Mouse (Mus musculus): ENCODE results near the gene Zswim2. TPM values are rescaled to one million over a fixed set of nuclear protein-coding genes. Genes with fewer than 3 reads are reported as not detected.
"Not testable (repeated sequence)": the region's sequence is repeated elsewhere in the genome, so short reads cannot be mapped to it uniquely, and the experiment has no call there.

The Zswim2 gene
- not detected in 2 replicates for polyA plus RNA-seq (2016; fragmentation: Nextera tagmentation; extraction: Ambion mirVana)

DNA sequence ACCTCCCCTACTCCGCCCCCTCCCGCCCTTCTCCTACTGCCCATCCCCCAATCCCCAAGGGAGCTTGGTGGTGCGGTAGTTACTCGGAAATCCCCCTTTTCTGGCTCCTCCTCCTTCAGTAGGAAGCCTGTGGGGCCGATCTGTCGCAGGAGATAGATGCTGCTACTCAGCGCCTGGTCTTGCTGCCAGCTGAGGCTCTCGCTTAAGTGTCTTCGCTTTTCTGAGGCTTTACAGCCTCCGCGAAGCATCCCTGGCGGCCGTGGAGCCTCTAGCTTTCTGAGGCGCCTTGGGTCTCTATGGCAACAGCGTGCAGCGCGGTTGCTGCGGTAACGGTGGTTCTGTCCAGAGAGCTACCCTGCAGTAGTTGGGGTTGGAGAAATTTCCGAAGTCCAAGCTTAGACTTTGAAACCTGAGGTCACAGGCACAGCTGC is at the start of gene Zswim2:
Gene Zswim2 (minus strand): TSS at position 298 of the 431 bp plus-strand sequence.
- ATAC-seq (ENCODE audit: insufficient number of reproducible peaks, insufficient read depth, low FRiP score, low TSS enrichment, low read depth), result peak; percentile 86
- H3K9ac ChIP-seq (replicated peaks), result 0 out of 2 replicates have a peak within 1 kb of the TSS, but pooled peaks have one; percentile 27
- H3K4me2 ChIP-seq, result peak within 1 kb of the TSS; percentile 66
- peaks cover 6% of the 10 kb centered on the region for H3K4me1 ChIP-seq (replicated peaks)
- H3K27ac ChIP-seq, result no peak within 1 kb of the TSS
- H3K27me3 ChIP-seq, result no peaks in the 10 kb centered on the region
- H3K4me3 ChIP-seq (replicated peaks), result peak within 1 kb of the TSS; percentile 33
- 1% methylated on average over 20 of the region's 20 CpGs for WGBS
- H3K36me3 ChIP-seq, result no peaks in the 10 kb centered on the region
- no peaks in the 10 kb centered on the region for H3K9me3 ChIP-seq

DNA sequence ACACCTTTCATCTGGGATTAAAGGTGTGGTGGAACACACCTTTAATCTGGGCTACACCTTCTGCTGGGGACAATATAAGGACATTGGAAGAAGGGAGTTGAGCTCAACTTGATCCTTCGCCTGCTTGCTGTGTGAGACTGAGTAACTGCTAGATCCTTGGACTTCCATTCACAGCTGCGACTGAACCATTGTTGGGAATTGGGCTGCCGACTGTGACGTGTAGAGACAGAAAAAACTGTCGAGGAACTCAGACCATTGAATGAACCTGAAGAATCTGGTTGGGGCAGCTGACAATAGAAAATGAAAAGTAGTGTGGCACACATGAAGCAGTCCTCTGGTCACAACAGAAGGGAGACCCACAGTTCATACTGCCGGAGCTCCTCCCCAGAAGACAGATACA is 49.2 kb upstream of the Zswim2 start, which contains the start of gene Gm13691:
Gene Gm13691 (plus strand): TSS at position 301 of the 400 bp plus-strand sequence.
- no CpG with 5 or more reads among the region's 6 CpGs for WGBS
- not testable (repeated sequence) for H3K4me2 ChIP-seq; H3K27ac ChIP-seq; H3K4me1 ChIP-seq (replicated peaks); H3K9ac ChIP-seq (replicated peaks); H3K4me3 ChIP-seq (replicated peaks); H3K36me3 ChIP-seq; H3K9me3 ChIP-seq; ATAC-seq (ENCODE audit: insufficient number of reproducible peaks, insufficient read depth, low FRiP score, low TSS enrichment, low read depth); H3K27me3 ChIP-seq

GRCm38 (mm10) chr2:83984443-83984842 is 43.4 kb upstream of the Zswim2 start, which contains the start of gene Gm13697:
Gene Gm13697, plus strand, starts transcription at chr2:83984743.
- not testable (repeated sequence) for H3K9me3 ChIP-seq; H3K4me3 ChIP-seq (replicated peaks); H3K9ac ChIP-seq (replicated peaks); H3K27me3 ChIP-seq; H3K4me2 ChIP-seq; ATAC-seq (ENCODE audit: insufficient number of reproducible peaks, insufficient read depth, low FRiP score, low TSS enrichment, low read depth); H3K36me3 ChIP-seq; H3K27ac ChIP-seq; H3K4me1 ChIP-seq (replicated peaks)
- WGBS, result no CpG with 5 or more reads among the region's 6 CpGs

DNA sequence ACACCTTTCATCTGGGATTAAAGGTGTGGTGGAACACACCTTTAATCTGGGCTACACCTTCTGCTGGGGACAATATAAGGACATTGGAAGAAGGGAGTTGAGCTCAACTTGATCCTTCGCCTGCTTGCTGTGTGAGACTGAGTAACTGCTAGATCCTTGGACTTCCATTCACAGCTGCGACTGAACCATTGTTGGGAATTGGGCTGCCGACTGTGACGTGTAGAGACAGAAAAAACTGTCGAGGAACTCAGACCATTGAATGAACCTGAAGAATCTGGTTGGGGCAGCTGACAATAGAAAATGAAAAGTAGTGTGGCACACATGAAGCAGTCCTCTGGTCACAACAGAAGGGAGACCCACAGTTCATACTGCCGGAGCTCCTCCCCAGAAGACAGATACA is 37.6 kb upstream of the Zswim2 start, which contains the start of gene Gm13694:
Gene Gm13694 (plus strand): TSS at position 301 of the 400 bp plus-strand sequence.
- H3K36me3 ChIP-seq; H3K4me1 ChIP-seq (replicated peaks); H3K27me3 ChIP-seq; H3K9ac ChIP-seq (replicated peaks); ATAC-seq (ENCODE audit: insufficient number of reproducible peaks, insufficient read depth, low FRiP score, low TSS enrichment, low read depth); H3K27ac ChIP-seq; H3K9me3 ChIP-seq; H3K4me3 ChIP-seq (replicated peaks); H3K4me2 ChIP-seq: not testable (repeated sequence)
- WGBS, result no CpG with 5 or more reads among the region's 6 CpGs

DNA sequence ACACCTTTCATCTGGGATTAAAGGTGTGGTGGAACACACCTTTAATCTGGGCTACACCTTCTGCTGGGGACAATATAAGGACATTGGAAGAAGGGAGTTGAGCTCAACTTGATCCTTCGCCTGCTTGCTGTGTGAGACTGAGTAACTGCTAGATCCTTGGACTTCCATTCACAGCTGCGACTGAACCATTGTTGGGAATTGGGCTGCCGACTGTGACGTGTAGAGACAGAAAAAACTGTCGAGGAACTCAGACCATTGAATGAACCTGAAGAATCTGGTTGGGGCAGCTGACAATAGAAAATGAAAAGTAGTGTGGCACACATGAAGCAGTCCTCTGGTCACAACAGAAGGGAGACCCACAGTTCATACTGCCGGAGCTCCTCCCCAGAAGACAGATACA is 31.8 kb upstream of the Zswim2 start, which contains the start of gene Gm13696:
Gene Gm13696 (plus strand): TSS at position 301 of the 400 bp plus-strand sequence.
- not testable (repeated sequence) for H3K27ac ChIP-seq; H3K27me3 ChIP-seq; H3K36me3 ChIP-seq; H3K9me3 ChIP-seq; ATAC-seq (ENCODE audit: insufficient number of reproducible peaks, insufficient read depth, low FRiP score, low TSS enrichment, low read depth); H3K4me2 ChIP-seq; H3K4me1 ChIP-seq (replicated peaks); H3K4me3 ChIP-seq (replicated peaks); H3K9ac ChIP-seq (replicated peaks)
- WGBS, result no CpG with 5 or more reads among the region's 6 CpGs

DNA sequence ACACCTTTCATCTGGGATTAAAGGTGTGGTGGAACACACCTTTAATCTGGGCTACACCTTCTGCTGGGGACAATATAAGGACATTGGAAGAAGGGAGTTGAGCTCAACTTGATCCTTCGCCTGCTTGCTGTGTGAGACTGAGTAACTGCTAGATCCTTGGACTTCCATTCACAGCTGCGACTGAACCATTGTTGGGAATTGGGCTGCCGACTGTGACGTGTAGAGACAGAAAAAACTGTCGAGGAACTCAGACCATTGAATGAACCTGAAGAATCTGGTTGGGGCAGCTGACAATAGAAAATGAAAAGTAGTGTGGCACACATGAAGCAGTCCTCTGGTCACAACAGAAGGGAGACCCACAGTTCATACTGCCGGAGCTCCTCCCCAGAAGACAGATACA is 26.0 kb upstream of the Zswim2 start, which contains the start of gene Gm13695:
Gene Gm13695 (plus strand): TSS at position 301 of the 400 bp plus-strand sequence.
- not testable (repeated sequence) for H3K9me3 ChIP-seq; H3K36me3 ChIP-seq; H3K4me1 ChIP-seq (replicated peaks); H3K27me3 ChIP-seq; H3K4me3 ChIP-seq (replicated peaks); H3K27ac ChIP-seq; H3K4me2 ChIP-seq; ATAC-seq (ENCODE audit: insufficient number of reproducible peaks, insufficient read depth, low FRiP score, low TSS enrichment, low read depth); H3K9ac ChIP-seq (replicated peaks)
- no CpG with 5 or more reads among the region's 6 CpGs for WGBS

DNA sequence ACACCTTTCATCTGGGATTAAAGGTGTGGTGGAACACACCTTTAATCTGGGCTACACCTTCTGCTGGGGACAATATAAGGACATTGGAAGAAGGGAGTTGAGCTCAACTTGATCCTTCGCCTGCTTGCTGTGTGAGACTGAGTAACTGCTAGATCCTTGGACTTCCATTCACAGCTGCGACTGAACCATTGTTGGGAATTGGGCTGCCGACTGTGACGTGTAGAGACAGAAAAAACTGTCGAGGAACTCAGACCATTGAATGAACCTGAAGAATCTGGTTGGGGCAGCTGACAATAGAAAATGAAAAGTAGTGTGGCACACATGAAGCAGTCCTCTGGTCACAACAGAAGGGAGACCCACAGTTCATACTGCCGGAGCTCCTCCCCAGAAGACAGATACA is 20.2 kb upstream of the Zswim2 start, which contains the start of gene Gm13693:
Gene Gm13693 (plus strand): TSS at position 301 of the 400 bp plus-strand sequence.
- not testable (repeated sequence) for H3K4me2 ChIP-seq; ATAC-seq (ENCODE audit: insufficient number of reproducible peaks, insufficient read depth, low FRiP score, low TSS enrichment, low read depth); H3K4me1 ChIP-seq (replicated peaks); H3K9ac ChIP-seq (replicated peaks); H3K27me3 ChIP-seq; H3K4me3 ChIP-seq (replicated peaks); H3K9me3 ChIP-seq; H3K36me3 ChIP-seq; H3K27ac ChIP-seq
- WGBS, result no CpG with 5 or more reads among the region's 6 CpGs

DNA sequence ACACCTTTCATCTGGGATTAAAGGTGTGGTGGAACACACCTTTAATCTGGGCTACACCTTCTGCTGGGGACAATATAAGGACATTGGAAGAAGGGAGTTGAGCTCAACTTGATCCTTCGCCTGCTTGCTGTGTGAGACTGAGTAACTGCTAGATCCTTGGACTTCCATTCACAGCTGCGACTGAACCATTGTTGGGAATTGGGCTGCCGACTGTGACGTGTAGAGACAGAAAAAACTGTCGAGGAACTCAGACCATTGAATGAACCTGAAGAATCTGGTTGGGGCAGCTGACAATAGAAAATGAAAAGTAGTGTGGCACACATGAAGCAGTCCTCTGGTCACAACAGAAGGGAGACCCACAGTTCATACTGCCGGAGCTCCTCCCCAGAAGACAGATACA is 14.4 kb upstream of the Zswim2 start, which contains the start of gene Gm13698:
Gene Gm13698 (plus strand): TSS at position 301 of the 400 bp plus-strand sequence.
- ATAC-seq (ENCODE audit: insufficient number of reproducible peaks, insufficient read depth, low FRiP score, low TSS enrichment, low read depth); H3K36me3 ChIP-seq; H3K4me2 ChIP-seq; H3K27ac ChIP-seq; H3K4me3 ChIP-seq (replicated peaks); H3K27me3 ChIP-seq; H3K4me1 ChIP-seq (replicated peaks); H3K9me3 ChIP-seq; H3K9ac ChIP-seq (replicated peaks): not testable (repeated sequence)
- no CpG with 5 or more reads among the region's 6 CpGs for WGBS

DNA sequence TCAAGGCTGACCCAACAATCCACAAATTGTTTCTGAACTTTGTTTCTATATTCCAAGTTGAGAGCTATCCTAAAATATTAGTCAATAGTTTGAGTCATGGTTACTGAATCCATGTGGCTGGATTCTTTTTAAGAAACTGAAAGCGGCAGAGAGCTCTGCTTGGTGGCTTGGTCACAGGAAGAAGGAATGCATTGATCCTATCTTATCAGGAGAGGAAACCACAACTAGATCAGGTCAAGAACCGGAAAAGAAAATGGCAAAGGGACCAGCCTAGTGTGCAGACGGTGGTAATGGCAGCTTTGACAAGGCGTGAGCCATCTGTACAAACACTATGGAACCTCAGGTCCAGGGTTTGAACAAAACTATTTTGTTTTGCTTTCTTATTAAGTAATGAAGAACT is 764 bp upstream of the Zswim2 start:
- Histone ChIP-seq H3K9me3 (no peaks in the 10 kb centered on the region), H3K4me1 (replicated peaks) (peaks cover 6% of the 10 kb centered on the region), H3K4me2 (no peak overlapping the region), H3K9ac (replicated peaks) (no peak overlapping the region), H3K36me3 (no peaks in the 10 kb centered on the region), H3K4me3 (replicated peaks) (no peak overlapping the region), H3K27ac (no peak overlapping the region), H3K27me3 (no peaks in the 10 kb centered on the region)
- 79% methylated on average over 4 of the region's 4 CpGs for WGBS
- no peak for ATAC-seq (ENCODE audit: insufficient number of reproducible peaks, insufficient read depth, low FRiP score, low TSS enrichment, low read depth)

GRCm38 (mm10) chr2:83941378-83941777 is 350 bp upstream of the Zswim2 start:
- no peaks in the 10 kb centered on the region for H3K36me3 ChIP-seq
- H3K4me3 ChIP-seq (replicated peaks), result no peak overlapping the region
- H3K9ac ChIP-seq (replicated peaks), result no peak overlapping the region
- ATAC-seq (ENCODE audit: insufficient number of reproducible peaks, insufficient read depth, low FRiP score, low TSS enrichment, low read depth), result no peak
- H3K9me3 ChIP-seq, result no peaks in the 10 kb centered on the region
- peak overlapping the region; percentile 66 for H3K4me2 ChIP-seq
- H3K27me3 ChIP-seq, result no peaks in the 10 kb centered on the region
- H3K4me1 ChIP-seq (replicated peaks), result peaks cover 6% of the 10 kb centered on the region
- 37% methylated on average over 3 of the region's 3 CpGs for WGBS
- H3K27ac ChIP-seq, result no peak overlapping the region

DNA sequence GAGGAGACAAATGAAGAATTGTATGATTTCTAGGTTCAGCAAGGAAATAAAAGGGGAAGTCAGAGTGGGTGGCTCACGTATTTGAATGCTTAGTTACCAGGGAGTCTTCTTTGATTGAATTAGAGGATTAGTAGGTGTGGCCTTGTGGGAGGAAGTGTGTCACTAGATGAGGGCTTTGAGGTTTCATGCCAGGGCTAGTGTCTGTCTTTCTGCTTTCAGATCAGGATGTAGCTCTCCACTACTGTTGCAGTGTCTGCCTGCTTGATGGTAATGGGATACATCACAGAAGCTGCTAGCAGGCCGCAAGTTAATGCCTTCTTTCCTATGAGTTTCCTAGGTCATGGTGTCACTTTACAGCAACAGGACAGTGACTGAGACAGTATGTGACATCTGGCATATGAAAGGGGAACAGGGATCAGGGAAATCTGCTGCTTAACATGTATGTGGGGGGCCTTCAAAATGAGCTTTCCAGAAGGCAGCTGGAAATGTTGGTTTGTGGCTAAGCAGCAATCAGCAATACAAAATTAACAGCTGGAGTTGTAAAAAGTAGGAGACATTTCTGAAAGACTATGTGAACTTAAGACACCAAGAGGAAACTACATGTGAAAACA is 11.4 kb downstream of the Zswim2 start:
- ATAC-seq (ENCODE audit: insufficient number of reproducible peaks, insufficient read depth, low FRiP score, low TSS enrichment, low read depth), result no peak
- no peaks in the 10 kb centered on the region for H3K36me3 ChIP-seq
- no peak overlapping the region for H3K27ac ChIP-seq
- H3K4me2 ChIP-seq, result no peak overlapping the region
- H3K9ac ChIP-seq (replicated peaks), result no peak overlapping the region
- H3K4me3 ChIP-seq (replicated peaks), result no peak overlapping the region
- H3K27me3 ChIP-seq, result no peaks in the 10 kb centered on the region
- no peaks in the 10 kb centered on the region for H3K9me3 ChIP-seq
- H3K4me1 ChIP-seq (replicated peaks), result no peaks in the 10 kb centered on the region
- 55% methylated on average over 2 of the region's 2 CpGs for WGBS
